Mouse (Mus musculus) gastrocnemius, postnatal 14 days (tissue): ENCODE measurements around the gene Babam2. TPM values are rescaled to one million over a fixed set of nuclear protein-coding genes. Genes with fewer than 3 reads are reported as not detected.
A peak's percentile ranks its signal among the peaks of the same experiment; 100 is the strongest.

Experiments used
- DNase-seq: peaks from one replicate; pipeline ENCODE4 v3.0.0; 2021; ENCODE audit warnings: mixed read lengths
- intact Hi-C: fragments of 180-260 bp; cut with DNase I; formaldehyde crosslinking; loops from one replicate; pipeline ENCODE4 v1.15.1; 2025; ENCODE audit warnings: low total_unique reads
- total RNA-seq, 2 experiments: library from RNA; stranded (reverse); gene quantifications; 2 replicates each; pipeline ENCODE4 v1.2.3; 2021

Gene Babam2
- total RNA-seq, 2 experiments from 2014 or later, result 34.7 to 35.7 TPM

DNA sequence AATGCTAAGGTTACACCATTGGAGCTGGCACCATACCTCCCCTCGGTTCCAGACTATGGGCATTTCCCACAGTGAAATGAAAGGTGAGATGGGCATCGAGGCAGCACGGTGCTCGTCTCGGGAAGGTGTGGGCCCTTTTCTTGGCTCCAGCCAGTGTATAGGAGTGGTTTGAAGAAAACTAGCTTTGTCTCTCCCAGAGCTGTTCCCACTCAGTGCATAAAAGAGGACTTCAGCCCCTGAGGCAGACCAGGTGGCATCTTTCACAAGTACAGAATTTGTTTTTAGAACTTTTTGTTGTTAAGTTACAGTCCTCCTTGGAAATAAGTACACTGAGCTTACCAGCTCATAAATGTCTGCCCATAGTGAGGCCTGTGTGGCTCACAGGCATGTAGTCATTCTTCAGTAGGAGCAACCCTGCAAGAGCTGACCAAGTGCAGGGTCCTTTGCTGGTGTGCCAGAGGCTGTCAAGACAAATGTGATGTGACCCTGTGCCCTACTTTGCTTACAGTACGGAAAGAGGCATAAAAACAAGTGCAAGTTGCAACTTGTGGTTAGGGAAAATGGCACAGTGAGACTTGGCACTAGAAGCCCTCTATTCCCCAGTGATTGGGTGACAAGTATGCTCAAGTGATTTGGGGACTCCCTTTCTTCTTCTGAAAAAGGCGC lies 208.9 kb downstream of the Babam2 start:
- intact Hi-C loops, result no loop called here
- DNase-seq, result no peak

DNA sequence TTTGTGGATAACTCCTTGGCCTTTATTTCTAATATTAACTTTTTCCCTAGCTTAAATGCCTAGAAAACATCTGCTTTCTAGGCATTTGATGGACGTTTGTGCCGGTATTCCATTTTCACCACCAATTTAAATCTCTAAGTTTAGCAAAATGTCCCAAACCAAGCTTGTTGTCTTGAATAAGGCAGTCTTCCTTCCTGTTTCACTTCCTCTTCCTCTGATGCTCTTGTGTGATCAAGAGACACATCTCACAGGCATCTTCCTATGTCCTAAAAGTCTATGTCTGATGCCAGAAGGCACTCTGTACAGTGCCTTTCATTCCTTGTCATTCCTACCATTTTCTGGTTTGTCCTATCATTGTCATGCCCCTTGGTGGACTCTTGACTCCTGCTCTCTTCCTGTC lies 210.5 kb downstream of the Babam2 start:
- intact Hi-C loops, result no loop called here
- no peak for DNase-seq

DNA sequence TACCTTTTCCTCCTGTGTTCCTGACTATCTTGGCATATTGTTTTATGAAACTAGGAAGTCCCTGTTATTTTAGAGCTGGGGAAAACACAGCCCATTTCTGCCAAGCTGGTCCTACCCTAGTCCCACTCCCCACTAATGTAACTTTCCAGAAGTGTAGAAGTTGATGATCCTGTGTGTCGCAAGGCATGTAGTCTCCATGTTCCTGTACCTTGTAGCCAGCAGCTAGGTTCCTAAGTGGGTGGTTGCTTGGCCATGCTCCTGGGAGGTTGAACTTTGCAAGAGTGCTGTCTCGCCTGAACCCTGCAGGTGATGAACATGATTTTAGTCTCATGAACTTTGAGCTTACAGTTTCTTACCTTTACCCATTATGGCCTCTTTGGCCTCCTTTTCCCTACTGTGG lies 211.3 kb downstream of the Babam2 start:
- intact Hi-C loops, result no loop called here
- no peak for DNase-seq

DNA sequence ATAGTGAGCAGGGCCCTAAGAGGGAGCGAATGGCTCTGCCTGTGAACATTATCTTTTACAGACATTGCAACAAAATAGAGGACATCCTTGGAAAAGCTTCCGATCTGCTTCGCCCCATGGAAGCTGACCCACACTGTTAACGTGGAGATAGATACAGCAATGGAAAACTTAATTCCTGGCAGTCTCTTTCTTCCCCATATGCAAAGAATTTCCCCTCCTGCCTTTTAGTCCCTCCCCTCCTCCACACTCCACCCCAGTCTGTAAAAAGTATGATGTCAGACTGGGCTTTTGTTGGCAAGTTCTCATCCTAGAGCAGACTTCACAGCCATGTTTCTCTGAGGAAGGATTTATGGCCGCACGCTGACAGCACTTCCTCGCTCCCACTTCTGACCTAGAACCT lies 218.8 kb downstream of the Babam2 start:
- no peak for DNase-seq
- intact Hi-C loops, result no loop called here

DNA sequence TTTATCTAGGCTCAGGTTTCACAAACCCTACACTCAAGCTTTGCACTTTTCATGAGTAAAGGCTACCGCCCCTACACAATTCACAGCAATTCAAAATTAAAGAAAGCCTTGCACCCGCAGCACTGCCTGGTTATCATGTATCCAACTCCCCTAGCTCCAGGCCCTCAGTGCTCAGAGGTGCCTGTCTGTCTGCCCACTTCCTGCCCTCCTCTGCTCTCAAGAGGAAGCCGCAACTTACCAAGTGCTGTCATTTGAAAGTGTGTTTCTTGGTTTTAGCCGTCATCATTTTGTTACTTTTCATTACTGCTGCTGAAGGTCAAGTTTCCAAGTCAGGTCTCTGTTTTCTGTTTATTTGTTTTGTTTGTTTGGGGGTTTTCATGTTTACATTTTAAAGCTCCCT lies 221.1 kb downstream of the Babam2 start:
- intact Hi-C loops, result no loop called here
- DNase-seq, result no peak

DNA sequence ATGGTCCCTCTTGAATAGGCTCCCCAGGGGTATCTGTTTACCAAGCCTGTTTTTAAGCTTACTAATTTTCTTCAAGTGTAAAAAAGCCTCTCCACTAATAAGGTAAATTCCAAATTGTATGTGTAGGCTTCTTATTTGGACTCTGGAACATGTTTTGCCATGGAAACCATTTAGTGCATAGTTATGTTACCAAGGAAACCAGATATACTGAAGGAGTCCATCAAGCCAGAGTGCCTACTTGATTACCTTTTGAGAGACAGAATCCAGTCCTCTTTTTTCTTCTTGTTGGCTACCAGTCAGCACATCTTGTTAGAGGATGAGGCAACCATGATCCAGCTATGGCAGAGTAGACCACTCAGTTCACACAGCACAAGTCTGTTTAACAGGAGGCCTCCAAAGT lies 222.6 kb downstream of the Babam2 start:
- intact Hi-C loops, result loop anchor here (10.0 kb wide), 1 partner anchor 225 kb away; no protein-coding TSS in a partner anchor
- DNase-seq, result no peak

DNA sequence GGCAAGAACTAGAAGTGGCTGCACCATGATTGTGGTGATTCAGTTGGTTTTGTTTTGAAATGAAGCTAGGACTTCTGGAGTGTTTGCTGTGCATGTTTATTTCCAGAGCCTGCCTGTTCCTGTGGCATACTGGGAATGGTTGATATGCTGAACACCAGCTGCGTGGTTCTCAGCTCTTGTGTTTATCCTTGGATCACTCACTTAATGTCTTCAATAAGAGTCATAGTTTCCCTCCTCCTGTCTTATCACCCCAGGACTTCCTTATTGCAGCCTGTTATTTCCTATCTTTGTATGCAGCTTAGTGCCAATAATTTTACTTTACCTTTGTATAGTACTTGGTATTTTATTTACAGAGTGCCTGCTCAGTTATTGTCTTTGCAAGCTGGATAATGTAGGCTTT lies 223.4 kb downstream of the Babam2 start:
- no peak for DNase-seq
- intact Hi-C loops, result loop anchor here (10.0 kb wide), 1 partner anchor 224 kb away; no protein-coding TSS in a partner anchor

DNA sequence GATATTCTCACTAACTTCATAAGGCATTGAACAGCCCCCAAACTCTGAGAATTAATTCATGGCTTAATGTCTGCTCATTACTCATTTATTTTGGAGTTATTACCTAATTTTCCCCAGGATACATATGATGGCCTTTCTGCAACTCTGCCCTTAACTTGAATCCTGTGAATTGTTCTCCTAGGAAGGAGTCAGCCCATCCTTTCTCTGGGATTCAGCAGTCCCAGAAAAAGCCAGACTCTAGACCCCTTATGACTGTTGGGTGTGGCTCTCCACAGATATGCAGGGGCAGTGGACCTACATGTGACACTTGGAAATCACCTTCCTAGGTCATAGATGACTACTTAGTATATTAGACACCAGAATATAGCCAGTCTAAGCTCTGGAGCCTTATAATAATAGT lies 226.6 kb downstream of the Babam2 start:
- intact Hi-C loops, result loop anchor here (10.0 kb wide), 1 partner anchor 221 kb away; no protein-coding TSS in a partner anchor
- DNase-seq, result no peak

DNA sequence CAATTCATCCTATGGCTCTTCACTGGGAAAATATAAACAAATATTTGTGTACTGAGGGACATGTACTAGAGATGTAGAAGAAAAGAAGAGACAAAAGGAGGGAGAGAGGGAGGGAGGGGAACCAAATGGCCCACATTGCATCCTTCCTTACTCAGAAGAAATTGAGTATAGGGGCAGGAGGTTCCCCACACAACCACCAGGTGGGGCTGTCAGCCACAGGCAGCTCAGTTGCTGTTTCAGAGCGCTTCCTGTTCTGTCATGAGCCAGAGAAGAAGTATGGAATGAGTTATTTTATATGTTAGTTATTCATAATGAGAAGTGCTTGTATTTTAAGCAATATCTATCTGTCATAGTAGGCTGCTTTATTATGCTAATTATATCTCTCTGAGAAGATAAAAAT lies 229.1 kb downstream of the Babam2 start:
- DNase-seq, result peak; percentile 54
- intact Hi-C loops, result loop anchor here (10.0 kb wide), 1 partner anchor 218 kb away; no protein-coding TSS in a partner anchor

DNA sequence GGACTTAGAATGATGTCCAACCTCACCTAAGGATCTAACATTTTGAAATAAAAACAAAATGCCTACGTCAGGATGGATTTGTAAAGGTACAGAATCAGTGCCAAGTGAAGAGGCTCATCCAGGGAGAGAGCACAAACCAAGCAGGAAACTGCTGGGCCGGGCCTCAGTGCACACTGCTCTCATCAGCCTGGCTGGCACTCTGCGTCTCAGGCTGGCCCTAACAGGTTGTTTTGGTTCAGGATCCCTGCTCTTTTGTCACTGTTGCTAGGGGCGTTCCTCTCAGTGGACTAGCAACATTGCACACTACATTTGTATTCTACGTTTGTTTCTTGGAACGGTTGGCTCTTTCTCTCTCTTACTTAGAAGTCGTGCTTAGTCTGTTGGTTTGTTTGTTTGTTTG lies 231.5 kb downstream of the Babam2 start:
- intact Hi-C loops, result loop anchor here (10.0 kb wide), 1 partner anchor 216 kb away; no protein-coding TSS in a partner anchor
- DNase-seq, result no peak

DNA sequence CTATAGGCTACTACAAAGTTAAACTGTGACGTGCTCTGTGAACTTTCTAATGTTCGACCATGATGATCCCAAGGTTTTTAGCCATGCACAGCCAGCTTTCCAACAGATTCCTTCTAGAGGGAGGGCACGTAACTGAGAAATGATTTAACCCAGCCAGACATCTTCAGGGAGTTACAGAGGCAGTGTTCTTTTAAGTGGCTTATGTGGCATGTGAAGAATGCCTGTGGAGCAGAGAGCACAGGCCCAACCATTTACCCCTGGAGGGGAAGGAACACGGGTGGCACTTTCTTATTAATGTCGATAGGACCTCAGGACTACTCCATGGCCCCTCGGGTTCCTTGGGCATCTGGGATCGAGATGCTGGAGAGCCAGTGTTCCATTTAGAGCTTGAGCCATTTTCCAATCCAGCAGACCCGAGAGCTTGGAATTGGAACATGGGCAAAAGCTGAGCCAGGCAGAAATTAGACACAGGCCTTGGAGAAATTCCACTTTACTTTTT lies 233.7 kb downstream of the Babam2 start:
- intact Hi-C loops, result no loop called here
- DNase-seq, result no peak

DNA sequence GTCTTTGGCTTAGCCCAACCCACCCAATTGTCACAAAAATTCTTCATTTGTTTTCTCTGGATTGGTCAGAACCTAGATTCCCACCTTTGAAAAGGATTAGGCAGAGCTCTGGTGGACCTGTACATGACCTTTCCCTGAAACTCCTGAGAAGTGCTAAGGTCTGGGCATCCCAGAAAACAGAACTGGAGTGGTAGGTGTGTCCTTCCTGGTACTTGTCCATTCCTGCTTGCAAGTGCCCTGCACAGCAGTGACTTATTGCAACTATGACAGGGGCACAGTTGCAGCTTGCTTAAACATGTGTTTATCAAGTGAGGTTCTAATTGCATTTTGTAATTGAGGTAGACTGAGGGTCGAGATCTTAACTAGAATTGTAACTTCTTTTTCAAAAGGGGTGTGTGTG lies 234.2 kb downstream of the Babam2 start:
- DNase-seq, result no peak
- intact Hi-C loops, result no loop called here

DNA sequence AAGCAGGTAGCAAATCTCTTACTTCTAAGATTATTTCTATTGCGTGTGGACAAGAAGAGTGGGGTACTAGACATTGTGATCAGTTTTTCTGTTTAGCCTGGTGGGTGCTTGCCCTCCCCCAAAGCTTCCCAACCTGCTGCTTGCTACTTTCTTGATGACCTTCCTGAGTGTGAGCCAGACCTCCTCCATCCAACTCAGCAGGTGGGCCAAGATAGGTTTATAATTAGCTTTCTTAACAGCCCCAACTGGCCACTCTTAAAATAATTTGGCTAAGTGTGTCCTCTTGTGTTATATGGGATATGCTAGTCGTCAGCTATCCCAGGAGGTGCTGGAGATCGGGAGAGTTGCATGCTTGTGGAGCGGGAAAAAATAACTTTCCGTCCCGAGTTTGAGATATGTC lies 235.8 kb downstream of the Babam2 start:
- intact Hi-C loops, result no loop called here
- peak; percentile 21 for DNase-seq

DNA sequence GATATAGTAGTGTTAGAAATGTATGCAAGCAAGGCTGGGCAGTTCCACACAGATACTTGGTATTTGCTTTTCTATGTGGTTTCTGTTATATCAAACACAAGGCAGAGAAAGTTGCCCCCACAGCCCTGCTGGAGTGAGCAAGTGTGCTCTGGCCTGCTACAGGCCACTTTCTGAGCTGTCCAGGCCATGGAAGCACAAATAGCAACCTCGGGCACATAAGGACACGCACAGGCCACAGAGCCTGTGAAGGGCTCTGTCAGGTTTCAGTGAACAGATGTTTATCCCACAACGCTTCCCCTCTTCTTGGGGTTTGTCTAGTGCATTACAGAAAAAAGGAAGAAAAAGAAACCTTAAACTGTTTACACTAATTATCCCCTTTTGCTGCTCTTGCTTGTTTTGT lies 236.9 kb downstream of the Babam2 start:
- intact Hi-C loops, result no loop called here
- DNase-seq, result peak; percentile 13

DNA sequence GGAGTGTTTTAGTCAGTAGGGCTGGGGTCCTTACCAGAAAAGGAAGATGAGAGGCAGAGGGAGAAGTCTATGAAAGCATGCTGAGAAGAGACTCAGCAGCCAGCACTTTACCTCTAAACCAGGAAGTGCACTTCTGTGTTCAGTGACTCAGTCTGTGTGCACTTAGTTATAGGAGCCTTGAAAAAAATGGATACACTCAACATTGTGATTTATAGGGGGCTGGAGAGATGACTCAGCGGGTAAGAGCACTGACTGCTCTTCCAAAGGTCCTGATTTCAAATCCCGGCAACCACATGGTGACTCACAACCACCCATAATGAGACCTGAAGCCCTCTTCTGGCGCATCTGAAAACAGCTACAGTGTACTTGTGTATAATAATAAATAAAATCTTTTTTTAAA lies 238.5 kb downstream of the Babam2 start:
- no peak for DNase-seq
- intact Hi-C loops, result no loop called here

DNA sequence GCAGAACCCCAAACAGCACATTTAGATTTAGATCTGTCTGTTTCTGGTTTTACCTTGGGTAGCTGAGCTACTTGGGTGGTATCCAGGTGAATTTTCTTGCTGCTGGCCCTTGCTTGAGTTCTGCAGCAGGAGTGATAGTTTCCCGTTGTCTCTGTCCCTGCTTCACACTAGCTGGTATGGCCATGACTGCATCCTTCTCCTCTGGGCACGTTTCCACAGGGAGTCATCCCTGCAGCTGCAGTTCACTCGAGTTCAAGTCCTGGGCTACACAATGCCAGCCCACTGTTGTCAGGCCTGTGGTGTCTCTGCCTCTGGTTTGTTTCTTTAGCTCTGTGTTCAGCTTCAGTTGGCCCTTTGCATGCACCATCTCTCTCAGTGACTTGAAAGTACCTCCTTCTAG lies 239.0 kb downstream of the Babam2 start:
- no peak for DNase-seq
- intact Hi-C loops, result no loop called here

DNA sequence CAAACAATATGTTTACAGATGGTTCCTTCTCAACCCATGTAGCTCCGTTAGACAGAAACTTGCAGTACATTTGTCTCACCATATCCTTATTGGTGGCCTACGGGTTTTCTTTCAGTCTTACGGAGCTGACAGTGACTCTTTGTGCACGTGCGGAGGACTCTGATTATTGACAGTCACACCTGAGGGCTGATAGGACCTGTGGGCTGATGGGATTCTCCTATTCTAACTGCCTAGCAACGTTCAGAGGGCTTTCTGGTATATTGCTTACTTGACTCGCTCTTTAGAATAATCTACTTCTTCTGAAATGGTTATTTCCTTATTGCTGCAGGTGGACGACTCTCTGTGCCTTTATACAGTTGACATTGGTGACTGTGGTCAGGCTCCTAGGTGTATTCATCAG lies 243.4 kb downstream of the Babam2 start:
- no peak for DNase-seq
- intact Hi-C loops, result no loop called here

DNA sequence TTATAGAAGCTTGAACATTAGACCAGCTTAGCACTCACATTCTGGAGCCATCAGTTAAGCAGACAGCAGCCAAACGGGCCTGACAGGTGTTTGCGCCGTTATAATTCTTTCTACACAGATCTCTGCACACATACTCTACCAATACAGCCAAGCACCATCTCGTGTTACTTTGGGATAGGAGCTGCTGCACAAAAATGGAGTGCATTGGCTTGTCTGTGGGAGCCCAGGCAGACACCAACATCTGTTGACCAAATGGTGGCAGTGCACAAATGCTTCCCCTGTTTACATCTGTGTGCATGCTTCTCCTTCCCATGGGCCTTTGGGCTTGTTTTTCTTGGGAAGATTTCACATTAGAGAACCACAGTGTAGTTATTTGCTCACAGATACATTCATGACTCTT lies 249.7 kb downstream of the Babam2 start:
- intact Hi-C loops, result no loop called here
- DNase-seq, result peak; percentile 22

DNA sequence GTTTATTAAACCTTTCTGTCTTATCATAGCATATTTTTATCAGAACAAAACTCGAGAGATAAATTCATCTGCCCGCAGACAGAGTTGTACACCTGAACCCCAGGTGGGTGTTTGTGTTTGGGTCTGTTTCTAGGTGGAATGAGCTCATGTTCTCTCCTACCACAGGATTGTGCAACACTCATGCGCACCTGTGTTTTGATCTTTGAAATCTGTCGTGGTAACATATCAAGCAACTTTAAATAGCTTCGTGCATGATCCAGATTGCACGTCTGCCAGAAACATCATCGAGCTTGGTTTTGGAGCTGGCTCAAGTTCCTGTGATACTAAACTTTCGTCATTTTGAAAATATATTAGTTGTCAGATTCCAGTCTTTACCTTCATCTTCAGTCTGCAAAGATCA lies 251.9 kb downstream of the Babam2 start:
- intact Hi-C loops, result no loop called here
- no peak for DNase-seq

DNA sequence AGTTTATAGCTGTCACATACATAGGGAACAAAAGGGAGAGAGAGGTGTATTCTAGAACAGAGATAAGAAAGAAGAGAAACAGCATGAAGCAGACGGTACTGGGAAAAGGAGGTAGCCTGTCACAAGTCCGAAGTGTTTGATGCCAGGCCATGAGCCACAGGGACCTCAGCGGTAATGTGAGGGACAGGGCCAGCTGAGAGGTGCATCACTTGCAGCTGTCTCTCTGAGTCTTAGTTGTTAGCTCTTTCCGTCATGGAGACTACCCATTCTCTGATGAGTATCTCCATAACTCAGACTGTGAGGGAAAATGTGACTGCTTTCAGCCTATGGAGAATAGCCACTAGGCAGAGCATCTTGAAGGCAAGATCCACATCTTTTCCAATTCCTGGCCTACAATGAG lies 253.0 kb downstream of the Babam2 start:
- DNase-seq, result no peak

DNA sequence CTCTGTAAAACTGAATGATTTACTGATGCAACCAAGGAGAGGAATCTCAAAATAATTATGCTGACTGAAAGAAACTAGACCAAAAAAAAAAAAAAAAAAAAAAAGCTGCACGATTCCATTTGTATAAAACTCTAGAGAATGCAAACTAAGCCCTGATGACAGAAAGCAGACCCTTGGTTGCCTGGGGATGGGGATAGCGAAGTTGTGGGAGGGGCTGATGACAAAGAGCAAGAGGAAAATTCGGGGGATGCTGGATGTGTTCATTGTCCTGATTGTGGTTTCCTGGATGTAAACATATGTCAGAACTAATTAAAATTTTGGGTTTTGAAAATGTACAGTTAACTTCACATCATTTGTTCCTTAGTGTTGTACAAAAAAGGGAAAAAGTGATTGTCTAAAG lies 257.7 kb downstream of the Babam2 start:
- intact Hi-C loops, result no loop called here

More for the DNA sequence above, 253.0 kb downstream of the Babam2 start:
- intact Hi-C loops, result no loop called here

DNA sequence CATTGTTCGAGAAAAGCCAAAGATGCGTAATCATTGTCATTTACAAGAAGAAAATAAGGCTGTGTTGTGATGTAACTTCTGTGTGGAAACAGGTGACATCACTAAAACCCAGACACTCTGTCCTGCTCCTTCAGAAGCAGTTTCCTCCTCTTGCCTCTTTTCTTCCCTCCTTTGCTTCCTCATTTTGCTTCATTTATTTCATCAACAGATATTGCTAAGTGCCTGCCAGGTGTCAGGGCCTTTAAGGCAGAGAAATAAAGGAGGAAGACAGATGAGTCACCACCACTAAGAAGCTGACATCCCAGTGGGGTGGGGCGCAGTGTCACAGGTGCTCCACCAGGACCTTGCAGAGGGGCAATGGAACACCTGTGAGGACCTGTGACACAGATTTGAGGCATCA lies 258.9 kb downstream of the Babam2 start:
- intact Hi-C loops, result no loop called here
- no peak for DNase-seq

More for the DNA sequence above, 257.7 kb downstream of the Babam2 start:
- DNase-seq, result no peak
